Mouse (Mus musculus): ENCODE data around the gene Hist1h2bb. TPM values are rescaled to one million over a fixed set of nuclear protein-coding genes. Genes with fewer than 3 reads are reported as not detected.
A peak's percentile ranks its signal among the peaks of the same experiment; 100 is the strongest.

Gene Hist1h2bb
- total RNA-seq, 2 experiments from 2014 or later = 16.2 to 17.9 TPM

DNA sequence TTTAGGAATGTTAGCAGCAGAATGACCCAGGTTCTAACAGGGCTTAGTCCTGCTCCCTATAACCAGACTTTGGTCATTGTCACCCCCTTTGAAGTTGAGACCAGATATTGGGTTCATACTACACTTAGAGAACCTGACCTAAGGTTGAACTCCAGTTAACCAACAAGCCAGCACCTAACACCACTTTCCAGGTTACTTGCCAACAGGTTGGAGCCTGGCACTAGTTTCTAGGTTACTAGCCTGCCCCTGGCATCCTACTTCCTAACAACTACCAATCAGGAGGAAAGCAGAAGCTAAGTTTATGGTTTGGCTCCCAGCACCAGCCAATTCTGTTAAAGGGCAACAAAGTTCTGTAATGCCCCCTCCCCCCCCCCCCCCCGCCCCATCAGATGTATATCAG, 21.3 kb upstream of the Hist1h2bb start:
- no peak for DNase-seq (ENCODE audit: low spot score in 2 of 2)

DNA sequence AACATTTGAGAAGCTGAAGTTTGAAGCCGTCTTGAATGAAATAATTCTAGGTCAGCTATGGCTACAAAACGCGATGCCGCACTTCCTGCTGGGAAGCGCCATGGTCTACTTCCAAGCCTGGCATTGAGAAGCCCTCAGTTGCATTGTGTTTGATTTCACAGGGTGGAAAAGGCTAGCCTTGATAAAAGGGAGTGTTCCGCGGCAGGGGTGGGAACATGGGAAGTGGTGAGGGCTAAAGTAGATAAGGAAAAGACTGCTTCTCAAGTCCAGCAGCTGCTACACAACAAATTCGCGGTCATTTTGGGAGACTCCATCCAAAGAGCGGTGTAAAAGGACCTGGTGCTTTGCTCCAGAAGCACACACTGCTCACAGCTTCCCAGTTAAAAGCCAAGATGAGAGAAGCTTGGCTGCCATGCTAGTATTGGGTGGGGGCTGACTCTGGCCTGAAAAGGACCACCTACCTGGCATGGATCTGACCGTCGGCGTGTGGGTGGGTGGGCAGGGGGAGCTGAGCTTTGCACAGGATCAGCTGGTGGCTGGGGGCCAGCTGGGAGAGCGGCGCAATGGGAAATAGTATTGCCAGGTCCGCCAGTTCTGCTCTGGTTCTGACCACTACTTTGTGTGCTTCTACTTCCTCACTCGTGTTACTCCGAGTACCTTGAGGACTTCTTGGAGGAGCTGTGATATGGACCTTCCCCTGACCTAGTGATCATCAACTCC, 17.9 kb upstream of the Hist1h2bb start:
- DNase-seq (ENCODE audit: low spot score in 2 of 2) = no peak

DNA sequence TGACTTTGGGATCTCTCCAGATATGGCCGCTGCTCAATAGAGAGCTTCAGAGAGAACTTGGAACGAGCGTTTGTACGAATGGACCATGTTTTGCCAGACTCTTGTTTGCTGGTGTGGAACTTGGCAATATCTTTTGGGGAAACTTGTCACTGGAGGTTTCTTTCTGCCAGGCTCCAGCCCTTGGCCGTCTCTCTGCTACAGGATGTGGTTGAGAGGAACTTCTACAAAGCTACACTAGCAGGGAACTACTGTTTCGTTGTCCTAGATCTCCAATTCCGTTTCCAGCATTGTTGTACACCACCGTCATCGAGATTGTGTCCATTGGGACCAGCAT, 17.4 kb upstream of the Hist1h2bb start:
- no peak for DNase-seq (ENCODE audit: low spot score in 2 of 2)

DNA sequence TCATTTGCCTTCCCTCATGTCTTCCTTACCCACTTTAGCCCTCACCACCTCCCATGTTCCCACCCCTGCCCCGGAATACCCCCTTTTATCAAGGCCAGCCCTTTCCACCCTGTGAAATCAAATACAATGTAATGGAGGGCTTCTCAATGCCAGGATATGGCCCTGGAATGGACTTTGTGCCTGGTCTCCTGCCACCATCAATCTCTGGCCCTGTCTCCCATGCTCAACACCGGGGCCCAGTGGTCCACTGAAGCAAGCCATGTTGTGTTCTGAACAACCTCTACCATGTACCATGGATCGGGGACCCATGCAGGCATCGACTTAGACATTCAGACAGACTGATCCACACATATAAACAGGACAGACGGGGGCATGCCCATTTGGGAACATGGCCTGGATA, 16.8 kb upstream of the Hist1h2bb start:
- no peak for DNase-seq (ENCODE audit: low spot score in 2 of 2)

DNA sequence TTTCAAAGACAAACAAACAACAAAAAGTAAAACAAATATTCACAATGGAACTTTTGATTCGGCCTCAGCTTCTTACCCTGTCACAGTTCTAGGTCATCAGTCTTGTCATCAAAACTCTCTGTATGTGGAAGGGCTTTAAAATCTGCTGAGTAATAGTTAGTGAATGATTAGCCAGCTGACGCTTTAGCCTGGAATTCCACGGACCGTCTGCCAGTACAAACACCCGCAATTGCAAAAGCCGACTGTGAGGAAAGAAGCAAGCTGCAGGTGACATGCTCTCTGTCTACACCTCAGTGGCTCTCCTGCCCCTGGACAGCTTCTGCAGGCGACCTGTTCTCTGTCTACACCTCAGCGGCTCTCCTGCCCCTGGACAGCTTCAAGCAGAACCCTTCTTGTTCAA, 16.1 kb upstream of the Hist1h2bb start:
- DNase-seq (ENCODE audit: low spot score in 2 of 2) = no peak

DNA sequence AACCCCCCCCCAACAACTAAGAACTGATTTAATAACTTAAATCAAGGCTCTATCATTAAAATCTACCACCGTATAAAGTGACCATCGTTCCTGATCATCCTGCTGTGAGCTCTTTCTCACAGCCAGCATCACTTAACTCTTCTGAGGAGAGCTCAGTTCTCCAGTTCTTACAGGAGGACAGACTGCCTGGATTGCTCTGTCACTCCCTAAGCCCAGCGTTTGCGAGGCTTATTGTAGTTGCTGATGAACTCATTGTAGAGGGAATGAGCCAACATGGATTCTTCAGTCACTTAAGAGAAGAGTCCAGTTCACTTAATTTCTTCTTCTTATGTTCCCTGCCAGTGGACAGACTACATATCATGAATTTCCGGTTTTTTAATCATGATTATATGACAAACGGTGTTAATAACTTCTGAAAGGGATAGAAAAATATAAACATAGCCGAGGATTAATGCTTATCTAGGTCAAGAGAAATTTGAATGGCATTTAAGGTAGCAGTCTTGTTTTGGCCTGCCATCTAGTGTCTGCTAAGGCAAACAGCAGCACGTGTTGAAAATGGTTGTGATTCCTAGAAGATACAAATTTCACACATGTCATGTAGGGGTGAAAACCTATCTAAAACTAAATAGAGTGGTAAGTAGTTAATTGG, 14.3 kb upstream of the Hist1h2bb start:
- no peak for DNase-seq (ENCODE audit: low spot score in 2 of 2)

DNA sequence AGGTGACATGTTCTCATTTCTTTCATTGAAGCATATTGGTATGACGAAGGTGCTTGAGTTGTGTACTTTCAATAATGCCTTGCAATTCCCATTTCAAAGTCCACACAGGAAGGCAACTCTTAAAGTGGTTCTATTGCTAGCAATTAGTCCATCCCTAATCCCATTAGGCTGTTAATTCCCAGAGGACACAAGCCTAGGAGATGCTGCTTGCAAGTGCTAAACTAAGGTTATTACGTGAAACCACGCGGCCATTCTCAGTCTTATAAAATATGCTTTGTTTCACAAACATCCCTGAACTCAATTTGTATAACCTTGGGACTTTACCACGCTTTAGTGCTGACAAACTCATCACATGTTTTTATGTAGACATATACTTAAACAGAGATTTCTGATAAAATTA, 9.4 kb upstream of the Hist1h2bb start:
- no peak for DNase-seq (ENCODE audit: low spot score in 2 of 2)

DNA sequence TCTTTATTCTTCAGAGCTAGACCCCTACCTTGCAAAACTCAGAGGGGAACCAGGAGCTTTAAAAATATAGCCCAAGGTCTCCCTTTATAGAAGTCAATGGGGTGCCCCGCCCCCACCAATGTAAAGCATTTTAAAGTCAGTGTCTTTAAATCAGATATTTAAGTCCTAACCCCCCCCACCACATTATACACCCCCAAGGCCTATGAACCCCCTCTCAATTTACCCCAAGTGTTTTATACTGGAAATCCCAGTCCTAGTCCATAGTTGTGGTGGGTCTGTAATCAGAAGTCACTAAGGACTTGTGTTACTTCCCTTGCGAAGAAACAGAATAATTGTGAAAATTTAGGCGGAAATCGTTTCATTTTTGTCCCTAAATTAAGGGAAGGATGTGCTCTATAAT, 8.5 kb upstream of the Hist1h2bb start:
- DNase-seq (ENCODE audit: low spot score in 2 of 2) = no peak

DNA sequence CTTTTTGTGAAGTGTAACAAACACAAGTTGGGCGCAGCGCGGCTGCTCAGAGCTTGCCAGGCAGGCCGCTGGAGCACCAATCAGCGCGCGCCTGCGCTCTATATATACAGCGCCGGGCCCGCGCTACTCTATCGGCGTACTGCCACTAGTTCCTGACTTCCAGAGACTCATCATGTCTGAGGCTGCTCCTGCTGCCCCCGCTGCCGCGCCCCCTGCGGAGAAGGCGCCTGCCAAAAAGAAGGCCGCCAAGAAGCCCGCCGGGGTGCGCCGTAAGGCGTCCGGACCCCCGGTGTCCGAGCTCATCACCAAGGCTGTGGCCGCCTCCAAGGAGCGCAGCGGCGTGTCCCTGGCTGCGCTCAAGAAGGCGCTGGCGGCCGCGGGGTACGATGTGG, 7.9 kb upstream of the Hist1h2bb start, which contains the start of gene Hist1h1c:
TSS of gene Hist1h1c (plus strand) at position 132 of the 392 bp plus-strand sequence.
- peak; percentile 86 to 91 for DNase-seq (ENCODE audit: low spot score in 2 of 2)

DNA sequence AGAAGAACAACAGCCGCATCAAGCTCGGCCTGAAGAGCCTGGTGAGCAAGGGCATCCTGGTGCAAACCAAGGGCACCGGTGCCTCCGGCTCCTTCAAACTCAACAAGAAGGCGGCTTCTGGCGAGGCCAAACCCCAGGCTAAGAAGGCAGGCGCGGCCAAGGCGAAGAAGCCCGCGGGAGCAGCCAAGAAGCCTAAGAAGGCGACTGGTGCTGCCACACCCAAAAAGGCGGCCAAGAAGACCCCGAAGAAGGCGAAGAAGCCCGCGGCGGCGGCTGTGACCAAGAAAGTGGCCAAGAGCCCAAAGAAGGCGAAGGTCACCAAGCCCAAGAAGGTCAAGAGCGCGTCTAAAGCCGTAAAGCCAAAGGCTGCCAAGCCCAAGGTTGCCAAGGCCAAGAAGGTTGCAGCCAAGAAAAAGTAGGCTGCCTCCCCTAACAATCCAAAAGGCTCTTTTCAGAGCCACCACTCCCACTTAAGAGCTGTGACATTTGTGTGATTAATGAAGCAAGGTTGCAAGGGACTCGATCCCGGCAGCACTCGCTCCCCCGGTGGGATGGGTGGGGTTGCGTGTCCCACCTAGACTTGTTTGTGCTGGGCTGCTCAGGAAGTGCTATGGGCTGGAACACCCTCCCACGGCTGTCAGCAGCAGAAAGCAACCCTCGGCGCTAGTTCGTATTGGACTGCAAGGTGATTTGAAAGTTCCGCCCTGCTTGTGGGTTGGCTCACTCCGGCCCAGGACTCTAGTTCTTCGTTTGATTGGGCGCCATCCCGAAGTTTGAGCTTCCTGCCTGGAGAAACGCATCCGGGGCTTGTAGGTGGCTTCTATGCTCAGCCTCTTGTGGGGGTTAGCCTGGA, 7.2 kb upstream of the Hist1h2bb start:
- peak; percentile 78 to 79 for DNase-seq (ENCODE audit: low spot score in 2 of 2)

DNA sequence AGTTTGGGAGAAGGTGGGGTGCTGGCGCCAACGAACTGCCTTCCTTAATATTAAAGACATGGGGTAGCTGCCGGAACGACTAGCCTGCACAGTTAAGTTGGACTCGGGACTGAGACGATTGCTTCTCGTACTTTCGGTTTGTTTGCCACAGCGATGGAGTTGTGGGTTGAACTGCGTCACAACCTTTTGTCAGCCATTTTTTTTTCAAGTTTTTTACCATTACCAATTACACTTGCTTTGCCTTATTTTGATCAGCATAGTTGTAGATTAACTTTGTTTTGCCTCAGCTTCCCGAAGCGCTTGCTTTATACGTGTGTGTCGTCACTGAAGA, 6.6 kb upstream of the Hist1h2bb start:
- no peak for DNase-seq (ENCODE audit: low spot score in 2 of 2)

DNA sequence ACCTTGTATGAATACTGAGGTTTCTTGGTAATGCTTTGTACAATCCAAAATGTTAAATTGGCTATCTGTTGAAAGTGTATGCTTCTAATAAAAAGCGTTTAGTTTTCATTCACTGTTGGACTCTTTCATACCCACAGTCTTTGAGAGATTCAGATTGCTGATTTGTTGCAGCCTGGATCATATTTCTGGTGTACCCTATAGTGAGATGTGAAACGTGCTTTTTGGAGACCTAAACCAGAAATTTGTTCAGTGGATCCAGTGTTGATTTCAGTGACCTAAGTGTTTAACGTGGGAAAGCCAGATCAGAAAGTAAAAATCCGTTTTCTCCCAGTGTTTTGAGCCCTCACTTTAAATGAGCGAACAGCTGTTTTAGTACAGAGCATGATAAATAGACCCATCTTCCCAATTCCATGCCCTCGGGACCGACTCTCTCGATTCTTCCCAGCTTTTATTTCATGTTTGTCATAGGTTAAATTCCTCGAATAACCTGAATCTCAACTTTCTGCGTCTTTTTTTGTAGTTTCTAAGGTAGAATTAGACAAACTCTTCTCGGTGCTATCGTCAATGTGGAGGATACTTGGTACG, 6.2 kb upstream of the Hist1h2bb start:
- DNase-seq (ENCODE audit: low spot score in 2 of 2) = no peak

DNA sequence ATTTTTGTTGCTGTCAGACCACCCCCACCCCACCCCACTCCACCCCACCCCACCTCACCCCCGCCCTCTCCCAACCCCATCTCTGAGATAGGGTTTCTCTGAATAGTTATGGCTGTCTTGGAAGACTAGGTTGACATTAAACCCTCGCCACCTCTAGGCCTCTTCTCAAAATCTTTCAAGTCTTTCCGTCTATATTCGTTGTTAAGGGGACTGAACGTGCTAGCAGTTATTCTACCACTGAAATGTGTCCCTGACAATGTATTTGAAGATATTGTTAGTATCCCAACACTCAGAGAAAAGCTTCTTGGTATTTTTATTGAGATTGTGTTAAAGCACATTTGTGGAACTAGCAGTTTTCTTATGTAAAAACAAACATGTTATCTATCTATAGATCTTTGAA, 5.6 kb upstream of the Hist1h2bb start:
- DNase-seq (ENCODE audit: low spot score in 2 of 2) = no peak

DNA sequence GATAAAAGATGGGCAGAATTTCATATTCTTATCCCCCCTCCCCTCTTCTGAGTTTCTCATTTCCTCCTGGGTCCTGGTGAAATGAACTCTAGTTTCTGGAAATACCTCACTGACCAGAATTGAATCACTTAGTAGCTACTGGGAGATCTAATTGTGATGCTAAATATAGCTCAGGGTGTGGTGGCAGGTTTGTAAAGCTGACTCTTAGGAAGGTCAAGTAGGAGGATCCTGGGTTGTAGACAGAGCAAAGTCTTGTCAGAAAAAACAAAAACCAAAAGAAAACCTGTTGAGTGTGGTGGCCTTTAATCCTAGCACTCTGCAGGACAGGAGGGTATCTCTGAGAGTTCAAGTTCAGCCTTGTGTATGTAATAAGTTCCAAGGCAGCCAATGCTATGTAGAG, 4.5 kb upstream of the Hist1h2bb start:
- DNase-seq (ENCODE audit: low spot score in 2 of 2) = no peak

DNA sequence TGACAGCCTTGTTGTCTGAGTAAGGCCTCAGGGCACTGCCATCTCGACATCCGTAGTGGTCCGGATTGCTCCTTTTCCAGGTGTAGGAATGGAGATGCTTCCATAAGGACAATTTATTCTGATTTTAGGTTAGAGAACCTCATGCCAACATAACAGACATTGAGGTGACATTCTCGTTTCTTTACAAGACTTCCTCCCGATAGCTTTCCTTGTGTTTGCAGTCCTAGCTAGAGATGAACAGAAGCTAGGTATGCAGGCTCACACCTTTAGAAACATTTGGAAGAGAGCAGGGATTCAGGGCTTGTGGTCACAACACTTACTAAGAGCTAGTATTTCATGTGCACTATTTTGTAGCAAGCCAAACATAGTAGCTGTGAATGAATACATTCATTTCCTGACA, 3.3 kb upstream of the Hist1h2bb start:
- DNase-seq (ENCODE audit: low spot score in 2 of 2) = no peak

DNA sequence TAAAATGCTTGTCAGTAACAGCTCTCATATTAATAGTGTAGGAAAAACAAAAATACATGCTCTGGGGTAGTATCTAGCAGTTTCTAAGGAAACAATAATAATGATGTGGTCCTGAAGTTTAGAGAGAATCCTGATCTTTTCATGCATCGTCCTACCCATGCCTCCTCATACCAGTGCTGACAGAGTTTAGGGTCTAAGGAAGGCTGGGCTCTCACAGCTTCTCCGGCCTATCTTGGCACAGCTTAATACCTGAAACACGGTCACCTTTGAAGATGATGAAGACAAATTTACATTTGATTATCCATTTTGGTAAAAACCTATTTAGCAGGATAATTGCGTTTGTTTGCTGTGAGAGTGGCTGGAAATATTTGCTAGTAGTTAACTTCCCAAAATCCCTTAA, 2.6 kb upstream of the Hist1h2bb start:
- no peak for DNase-seq (ENCODE audit: low spot score in 2 of 2)

DNA sequence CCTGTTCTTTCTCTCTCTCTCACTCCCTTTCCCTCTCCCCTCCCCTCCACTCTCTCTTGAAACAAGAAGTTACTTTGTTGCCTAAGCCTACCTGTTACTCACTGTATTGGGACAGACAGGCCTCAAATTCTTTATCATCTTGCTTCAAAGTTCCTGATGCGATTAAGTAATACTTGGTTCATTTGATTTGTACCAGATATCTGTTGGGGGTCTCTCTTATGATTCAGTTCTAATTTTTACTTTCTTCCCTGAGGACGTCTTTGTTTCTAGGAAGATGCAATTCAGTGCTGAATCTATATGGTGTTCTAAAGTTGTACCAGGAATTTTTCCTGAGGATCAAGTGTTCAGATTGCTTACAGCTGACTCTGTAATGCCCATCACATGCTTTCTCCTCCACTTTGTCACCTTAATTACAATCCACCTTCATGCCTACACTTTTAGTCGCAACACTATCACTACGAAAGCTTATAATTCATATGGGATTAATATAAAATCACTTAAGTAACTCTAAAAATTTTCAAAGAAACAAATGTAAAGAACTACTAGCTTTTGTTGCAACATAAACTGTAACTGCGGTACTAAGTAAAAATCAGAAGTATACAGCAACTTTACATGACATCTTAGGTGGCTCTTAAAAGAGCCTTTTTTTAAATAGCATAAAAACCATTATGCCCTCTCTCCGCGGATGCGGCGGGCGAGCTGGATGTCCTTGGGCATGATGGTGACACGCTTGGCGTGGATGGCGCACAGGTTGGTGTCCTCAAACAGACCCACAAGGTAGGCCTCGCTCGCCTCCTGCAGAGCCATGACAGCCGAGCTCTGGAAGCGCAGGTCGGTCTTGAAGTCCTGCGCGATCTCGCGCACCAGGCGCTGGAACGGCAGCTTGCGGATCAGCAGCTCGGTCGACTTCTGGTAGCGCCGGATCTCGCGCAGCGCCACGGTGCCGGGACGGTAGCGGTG, 1.8 kb upstream of the Hist1h2bb start:
- DNase-seq (ENCODE audit: low spot score in 2 of 2) = no peak

DNA sequence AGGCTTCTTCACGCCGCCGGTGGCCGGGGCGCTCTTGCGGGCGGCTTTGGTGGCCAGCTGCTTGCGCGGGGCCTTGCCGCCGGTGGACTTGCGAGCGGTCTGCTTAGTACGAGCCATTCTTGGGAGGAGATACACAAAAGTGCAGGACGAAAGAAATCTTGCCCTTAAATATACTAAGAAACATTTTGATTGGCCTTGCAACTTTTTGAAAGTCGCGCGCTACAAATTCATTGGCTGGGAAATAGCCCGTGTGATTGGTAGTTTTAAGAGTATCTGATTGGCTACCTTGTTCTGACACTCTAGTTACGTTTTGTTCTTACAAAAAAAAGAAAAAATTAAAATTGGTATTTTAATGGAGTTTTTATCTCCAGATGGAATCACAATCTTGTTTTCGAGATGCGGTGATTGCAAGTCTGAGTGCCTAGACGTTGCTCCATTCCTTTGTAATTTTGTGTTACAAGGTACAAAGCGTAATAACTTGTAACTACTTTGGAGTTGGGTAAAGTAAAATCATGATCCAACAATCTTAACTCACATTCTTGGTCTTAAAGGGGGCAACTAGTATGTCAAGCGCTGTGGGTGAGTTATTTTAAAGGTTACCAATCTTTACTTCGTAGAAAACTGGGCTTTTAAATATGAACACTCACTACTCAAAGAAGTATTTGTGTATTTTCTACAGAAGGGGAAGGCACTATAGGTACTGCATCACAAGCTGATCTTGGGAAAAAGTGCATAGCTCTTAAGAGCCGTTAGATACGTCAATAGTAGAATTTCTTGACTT, 963 bp upstream of the Hist1h2bb start, which contains the start of gene Hist1h3c:
TSS of gene Hist1h3c (minus strand) at position 222 of the 781 bp plus-strand sequence.
- peak; percentile 76 to 79 for DNase-seq (ENCODE audit: low spot score in 2 of 2)

DNA sequence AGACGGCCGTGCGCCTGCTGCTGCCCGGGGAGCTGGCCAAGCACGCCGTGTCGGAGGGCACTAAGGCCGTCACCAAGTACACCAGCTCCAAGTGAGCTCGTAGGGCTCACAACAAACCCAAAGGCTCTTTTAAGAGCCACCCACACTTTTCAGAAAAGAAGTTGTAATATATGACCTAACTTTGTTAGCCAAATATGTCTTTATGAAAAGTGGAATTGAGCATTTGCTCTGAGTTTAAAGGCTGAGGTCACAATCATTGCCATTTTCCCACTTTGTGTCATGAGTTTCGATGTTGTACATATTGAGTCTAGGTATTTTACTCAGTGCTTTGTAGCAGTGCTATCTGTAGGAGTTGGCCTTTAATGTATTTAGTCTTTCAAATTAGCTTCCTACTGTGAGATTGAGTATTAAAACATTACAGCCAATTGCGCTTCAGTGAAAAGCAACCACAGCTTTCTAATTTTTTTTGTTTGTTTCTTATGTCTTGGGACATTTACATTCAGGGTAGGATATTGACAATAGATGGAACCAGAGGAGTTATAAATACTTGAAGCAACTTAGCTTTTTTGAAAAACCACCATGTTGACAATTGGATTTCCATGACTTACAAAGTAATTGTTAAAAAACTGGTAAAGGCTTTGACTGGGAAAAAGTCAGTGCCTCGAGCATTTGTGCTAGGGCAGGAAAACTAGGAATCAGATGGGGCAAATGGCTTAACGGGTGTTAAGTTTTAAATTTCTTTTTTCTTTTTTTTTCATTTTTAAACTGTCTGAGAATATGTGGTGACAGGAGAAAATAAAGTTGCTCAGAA, 752 bp downstream of the Hist1h2bb start:
- no peak for DNase-seq (ENCODE audit: low spot score in 2 of 2)
